Mouse (Mus musculus) spleen, postnatal 10 days (tissue): ENCODE results near the gene Msrb1.
A peak's percentile ranks its signal among the peaks of the same experiment; 100 is the strongest.
"Not testable (repeated sequence)": the region's sequence is repeated elsewhere in the genome, so short reads cannot be mapped to it uniquely, and the experiment has no call there.

Experiments used
- DNase-seq, 2 experiments: peaks; one replicate each; pipeline ENCODE4 v3.0.0; 2021 to 2022; ENCODE audit warnings: low spot score in 2 of 2

Gene Msrb1

GRCm38 (mm10) chr17:24719494-24720222, 16.8 kb upstream of the Msrb1 start:
- peak; percentile 90 to 99 for DNase-seq

- not testable (repeated sequence) for DNase-seq
Measured at GRCm38 (mm10) chr17:24720616-24721015, 15.8 kb upstream of the Msrb1 start.

GRCm38 (mm10) chr17:24721383-24721955, 15.0 kb upstream of the Msrb1 start:
- DNase-seq: not testable (repeated sequence)

- DNase-seq: no peak
Measured at GRCm38 (mm10) chr17:24722220-24722924, 14.1 kb upstream of the Msrb1 start.

GRCm38 (mm10) chr17:24723122-24723880, 13.1 kb upstream of the Msrb1 start:
- no peak for DNase-seq

- peak in 1 of 2 experiments; percentile 61 for DNase-seq
Measured at GRCm38 (mm10) chr17:24723881-24724180, 12.6 kb upstream of the Msrb1 start.

GRCm38 (mm10) chr17:24724184-24724583, 12.3 kb upstream of the Msrb1 start, which contains the start of gene Ndufb10:
Ndufb10 (minus strand) TSS chr17:24724478.
- peak; percentile 97 to 99 for DNase-seq

GRCm38 (mm10) chr17:24725637-24726390, 10.6 kb upstream of the Msrb1 start:
- DNase-seq: no peak

- DNase-seq: no peak
Measured at GRCm38 (mm10) chr17:24727618-24728017, 8.8 kb upstream of the Msrb1 start, which contains the start of gene Rpl3l. Rpl3l (plus strand) TSS chr17:24727820.

GRCm38 (mm10) chr17:24728184-24728583, 8.3 kb upstream of the Msrb1 start:
- no peak for DNase-seq

GRCm38 (mm10) chr17:24729067-24729466, 7.4 kb upstream of the Msrb1 start:
- no peak for DNase-seq

- no peak for DNase-seq
Measured at GRCm38 (mm10) chr17:24730787-24731186, 5.7 kb upstream of the Msrb1 start.

- no peak for DNase-seq
Measured at GRCm38 (mm10) chr17:24732233-24732935, 4.1 kb upstream of the Msrb1 start.

GRCm38 (mm10) chr17:24733434-24734050, 2.9 kb upstream of the Msrb1 start:
- DNase-seq: no peak

GRCm38 (mm10) chr17:24734513-24734912, 1.9 kb upstream of the Msrb1 start:
- DNase-seq: no peak

GRCm38 (mm10) chr17:24735446-24735845, 996 bp upstream of the Msrb1 start:
- DNase-seq: no peak

- no peak for DNase-seq
Measured at GRCm38 (mm10) chr17:24737135-24737810, 831 bp downstream of the Msrb1 start.

- no peak for DNase-seq
Measured at GRCm38 (mm10) chr17:24738238-24738637, 1.8 kb downstream of the Msrb1 start.

GRCm38 (mm10) chr17:24739926-24740325, 3.5 kb downstream of the Msrb1 start:
- no peak for DNase-seq

GRCm38 (mm10) chr17:24742307-24742706, 5.9 kb downstream of the Msrb1 start:
- DNase-seq: no peak
